Mouse (Mus musculus) thymus, postnatal 0 days (tissue): ENCODE results near the gene Phf23. TPM values are rescaled to one million over a fixed set of nuclear protein-coding genes. Genes with fewer than 3 reads are reported as not detected.
"Not testable (repeated sequence)": the region's sequence is repeated elsewhere in the genome, so short reads cannot be mapped to it uniquely, and the experiment has no call there.

Experiments
- DNase-seq: peaks from one replicate; pipeline ENCODE4 v3.0.0-alpha.2; 2015; ENCODE audit warnings: low spot score
- polyA plus RNA-seq: library from polyadenylated mRNA; unstranded; fragments of >200 nt; fragmentation: Nextera tagmentation; extraction: Ambion mirVana; gene quantifications from 2 replicates; pipeline ENCODE4 v1.2.1, GENCODE M21; 2015

Phf23 gene
- polyA plus RNA-seq, result 52.2 and 61.3 TPM in 2 replicates

GRCm38 (mm10) chr11:69995391-69995960, at the start of gene Phf23:
Gene Phf23, plus strand, starts transcription at chr11:69995777.
- peak; percentile 99 for DNase-seq

- DNase-seq, result no peak
These were observed 49.3 kb upstream of the Phf23 start for GRCm38 (mm10) chr11:69945997-69946891.

GRCm38 (mm10) chr11:69947337-69948065, 48.1 kb upstream of the Phf23 start:
- no peak for DNase-seq

GRCm38 (mm10) chr11:69948066-69948762, 47.4 kb upstream of the Phf23 start, which contains the start of gene Slc2a4:
Gene Slc2a4, minus strand, starts transcription at chr11:69948188.
- DNase-seq, result peak; percentile 95

- DNase-seq, result peak; percentile 85
These were observed 46.8 kb upstream of the Phf23 start for GRCm38 (mm10) chr11:69948763-69949150.

GRCm38 (mm10) chr11:69950807-69951459, 44.6 kb upstream of the Phf23 start:
- no peak for DNase-seq

GRCm38 (mm10) chr11:69952274-69952673, 43.3 kb upstream of the Phf23 start:
- DNase-seq, result no peak

GRCm38 (mm10) chr11:69953267-69953915, 42.2 kb upstream of the Phf23 start:
- DNase-seq, result no peak

- DNase-seq, result not testable (repeated sequence)
These were observed 40.0 kb upstream of the Phf23 start for GRCm38 (mm10) chr11:69955618-69956017.

- no peak for DNase-seq
These were observed 39.4 kb upstream of the Phf23 start for GRCm38 (mm10) chr11:69956218-69956617.

- DNase-seq, result no peak
These were observed 35.0 kb upstream of the Phf23 start for GRCm38 (mm10) chr11:69960616-69961015.

- no peak for DNase-seq
These were observed 33.7 kb upstream of the Phf23 start for GRCm38 (mm10) chr11:69961841-69962240.

- DNase-seq, result no peak
These were observed 30.8 kb upstream of the Phf23 start, which contains the start of gene Cldn7 for GRCm38 (mm10) chr11:69964650-69965270. Gene Cldn7, plus strand, starts transcription at chr11:69964779.

GRCm38 (mm10) chr11:69965271-69966005, 30.1 kb upstream of the Phf23 start:
- DNase-seq, result no peak

- DNase-seq, result no peak
These were observed 29.3 kb upstream of the Phf23 start for GRCm38 (mm10) chr11:69966006-69966859.

GRCm38 (mm10) chr11:69966860-69967517, 28.6 kb upstream of the Phf23 start:
- no peak for DNase-seq

GRCm38 (mm10) chr11:69968793-69969192, 26.8 kb upstream of the Phf23 start:
- no peak for DNase-seq
